Mouse (Mus musculus) macrophage (primary cell): ENCODE results near the gene Mvp. TPM values are rescaled to one million over a fixed set of nuclear protein-coding genes. Genes with fewer than 3 reads are reported as not detected.

ENCODE experiments used
- H3K27ac ChIP-seq: fragments of 350-480 bp; formaldehyde crosslinking; 2 replicates; pipeline ENCODE4 v1.9.0; 2021
- H3K36me3 ChIP-seq: fragments of 350-480 bp; formaldehyde crosslinking; 2 replicates; pipeline ENCODE4 v1.9.0; 2021; ENCODE audit errors: inconsistent target
- H3K4me3 ChIP-seq: fragments of 350-480 bp; formaldehyde crosslinking; 2 replicates; pipeline ENCODE4 v1.9.0; 2021; ENCODE audit errors: inconsistent target
- H3K79me2 ChIP-seq: fragments of 350-480 bp; formaldehyde crosslinking; 2 replicates; pipeline ENCODE4 v1.9.0; 2021; ENCODE audit errors: inconsistent target
- WGBS: methylation state at CpG from one replicate; pipeline ENCODE4 v1.1.7; 2026; ENCODE audit warnings: inconsistent platforms; ENCODE audit not compliant: missing documents; 5-methylcytosine and 5-hydroxymethylcytosine counted together
- polyA plus RNA-seq: library from polyadenylated mRNA; stranded (reverse); fragments of 250-400 nt; gene quantifications from 3 replicates; pipeline ENCODE4 v1.2.4, GENCODE M21; 2018; ENCODE audit warnings: inconsistent platforms

Mvp gene
- polyA plus RNA-seq, 1 experiment from 2014 or later, result 88.1 TPM

DNA sequence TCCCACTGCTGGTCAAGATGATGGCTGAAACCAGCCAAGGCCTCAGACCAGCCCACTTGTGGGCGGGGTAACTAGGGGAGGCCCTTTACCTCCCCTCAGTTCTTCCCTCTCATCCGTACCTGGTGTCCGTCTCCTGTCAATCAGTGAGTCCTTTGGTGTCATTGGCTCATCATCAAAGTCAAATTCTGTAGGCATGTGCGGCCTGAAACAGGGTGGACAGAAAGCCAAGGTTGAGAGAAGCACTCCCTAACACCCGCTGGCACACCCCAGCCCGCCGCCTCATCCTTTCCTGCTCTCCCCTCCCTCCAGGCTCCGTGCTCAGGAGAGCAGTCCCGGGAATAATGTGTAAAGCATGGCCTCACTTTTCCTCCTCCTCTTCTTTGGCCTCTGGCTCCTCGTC lies 1.7 kb upstream of the Mvp start:
- H3K4me3 ChIP-seq, result peak overlapping the region; percentile 88
- peak overlapping the region; percentile 93 for H3K27ac ChIP-seq
- 6% methylated on average over 10 of the region's 10 CpGs for WGBS
- H3K79me2 ChIP-seq, result peaks cover 50% of the 10 kb centered on the region
- no peaks in the 10 kb centered on the region for H3K36me3 ChIP-seq

DNA sequence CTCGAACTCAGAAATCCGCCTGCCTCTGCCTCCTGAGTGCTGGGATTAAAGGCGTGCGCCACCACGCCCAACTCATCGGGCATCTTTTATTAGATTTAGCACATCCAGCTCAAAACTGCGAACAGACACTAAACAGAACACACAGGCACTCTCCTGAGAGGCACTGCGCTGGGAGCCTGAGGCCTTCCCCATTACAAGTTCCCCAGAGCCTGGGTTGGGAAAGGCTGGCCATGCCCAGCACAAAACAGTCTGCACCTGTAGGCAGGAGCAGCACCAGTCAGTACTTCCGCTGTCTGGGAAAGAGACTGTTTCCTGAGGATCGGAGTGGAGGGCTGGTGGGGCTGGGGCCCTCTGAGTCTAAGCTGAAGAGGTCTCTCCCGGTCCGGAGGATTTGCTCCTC lies 572 bp upstream of the Mvp start:
- Histone ChIP-seq H3K4me3 (peak overlapping the region; percentile 88; the same call in 1 of the 2 replicates), H3K27ac (peak overlapping the region; percentile 93; the same call in 1 of the 2 replicates), H3K36me3 (no peaks in the 10 kb centered on the region), H3K79me2 (peaks cover 60% of the 10 kb centered on the region)
- WGBS, result 95% methylated on average over 12 of the region's 12 CpGs

DNA sequence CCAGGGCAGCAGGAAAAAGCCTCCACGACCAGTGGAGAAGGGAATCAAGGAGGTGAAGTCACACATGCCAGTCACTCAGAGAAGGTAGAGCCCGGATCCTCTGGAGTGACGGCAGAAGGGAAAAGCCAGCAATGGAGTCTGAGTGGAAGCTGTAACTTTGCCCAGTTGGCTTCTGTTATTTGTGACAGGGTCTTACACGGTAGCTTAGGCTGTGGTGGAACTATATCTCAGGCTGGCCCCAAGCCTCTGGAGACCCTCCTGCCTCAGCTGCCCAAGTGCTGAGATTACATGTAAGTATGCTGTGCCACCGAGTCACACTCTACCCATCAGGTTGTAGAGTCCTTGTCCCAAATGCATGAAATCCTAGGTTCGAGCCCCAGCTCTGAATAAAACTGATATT lies 1.0 kb downstream of the Mvp start:
- Histone ChIP-seq H3K79me2 (peaks cover 77% of the 10 kb centered on the region), H3K36me3 (no peaks in the 10 kb centered on the region), H3K27ac (peak overlapping the region; percentile 93), H3K4me3 (peak overlapping the region; percentile 88)
- 87% methylated on average over 6 of the region's 6 CpGs for WGBS

DNA sequence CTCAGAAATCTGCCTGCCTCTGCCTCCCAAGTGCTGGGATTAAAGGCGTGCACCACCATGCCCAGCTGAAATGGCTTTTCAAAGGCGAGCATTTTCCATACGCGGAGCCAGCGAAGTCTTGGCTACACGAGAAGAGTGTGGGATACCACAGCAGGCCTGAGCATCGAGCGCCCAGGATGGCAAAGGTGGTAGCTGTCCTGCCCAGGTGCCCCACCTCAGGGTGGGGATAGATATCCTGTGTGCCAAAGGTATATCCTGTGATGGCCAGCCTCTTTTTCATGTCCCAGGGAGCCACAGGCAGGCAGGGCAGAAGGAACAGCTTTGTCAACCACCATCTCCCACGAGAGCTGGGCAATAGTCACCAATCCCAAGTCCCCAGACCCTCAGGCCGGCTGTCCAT lies 1.6 kb downstream of the Mvp start:
- 96% methylated on average over 10 of the region's 10 CpGs for WGBS
- peaks cover 82% of the 10 kb centered on the region for H3K79me2 ChIP-seq
- H3K4me3 ChIP-seq, result 0 out of 2 replicates have a peak overlapping the region, but pooled peaks have one; percentile 88
- 0 out of 2 replicates have a peak overlapping the region, but pooled peaks have one; percentile 93 for H3K27ac ChIP-seq
- no peaks in the 10 kb centered on the region for H3K36me3 ChIP-seq

DNA sequence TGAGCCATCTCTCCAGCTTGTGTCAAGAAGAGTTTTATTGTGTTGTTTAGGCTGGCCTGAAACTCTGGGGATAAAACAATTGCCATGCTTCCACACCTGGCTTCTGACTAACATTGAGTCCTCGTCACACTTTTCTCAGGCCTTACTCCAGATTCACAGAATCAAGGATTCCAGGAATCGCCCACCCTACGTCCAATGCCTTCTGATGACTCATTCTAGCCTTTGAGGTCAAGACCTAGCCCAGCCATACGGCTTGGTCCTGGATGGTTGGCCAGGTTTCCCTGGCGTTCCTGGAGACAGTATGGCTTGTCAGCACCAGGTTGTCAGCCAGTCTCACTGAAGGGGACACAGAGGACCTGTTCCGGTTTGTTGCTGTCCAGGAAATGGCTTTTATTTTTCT lies 2.0 kb downstream of the Mvp start:
- Histone ChIP-seq H3K36me3 (no peaks in the 10 kb centered on the region), H3K4me3 (no peak overlapping the region), H3K27ac (no peak overlapping the region), H3K79me2 (peaks cover 87% of the 10 kb centered on the region)
- WGBS, result 97% methylated on average over 6 of the region's 6 CpGs

DNA sequence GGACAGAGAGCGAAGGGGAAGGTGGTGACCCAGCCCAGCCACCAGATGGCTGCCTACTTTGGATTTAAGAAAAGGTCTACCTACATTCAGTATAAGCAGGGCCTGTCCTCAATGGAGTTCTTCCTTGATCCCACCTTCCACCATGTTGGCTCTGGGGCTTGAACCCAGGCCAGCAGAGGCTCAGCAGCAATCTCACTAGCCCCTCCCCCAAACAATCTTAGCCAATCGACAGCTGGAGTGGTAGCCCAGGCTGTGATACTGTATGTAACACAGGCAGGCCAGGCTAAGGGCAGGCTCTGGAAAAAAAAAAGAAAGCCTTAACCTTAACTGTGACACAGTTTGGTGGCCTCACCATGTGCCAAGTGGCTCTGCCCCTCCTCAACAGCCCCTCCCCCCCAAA lies 2.7 kb downstream of the Mvp start:
- no peak overlapping the region for H3K27ac ChIP-seq

DNA sequence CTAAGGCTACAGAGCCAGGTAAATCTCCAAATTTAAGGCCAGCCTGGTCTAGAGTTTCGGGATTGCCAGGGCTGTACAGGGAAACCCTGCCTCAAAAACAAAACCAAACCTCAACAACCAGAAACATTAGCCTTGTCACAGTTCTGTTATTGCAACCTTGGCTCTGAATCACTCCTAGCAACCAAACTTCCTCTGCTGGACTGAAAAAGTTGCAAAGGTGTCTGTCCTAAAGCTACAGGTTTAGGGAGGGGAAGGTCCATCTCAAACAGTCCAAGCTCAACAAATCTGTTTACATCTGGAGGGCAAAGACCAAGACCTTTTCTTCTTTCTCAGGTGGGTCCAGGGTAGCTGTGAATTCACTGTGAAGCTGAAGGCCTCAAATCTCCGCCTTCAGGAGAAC lies 3.4 kb downstream of the Mvp start:
- Histone ChIP-seq H3K27ac (peak overlapping the region; percentile 19), H3K79me2 (peaks cover 100% of the 10 kb centered on the region), H3K36me3 (no peaks in the 10 kb centered on the region), H3K4me3 (no peak overlapping the region)
- WGBS, result 79% methylated on average over 2 of the region's 2 CpGs

More for the DNA sequence above, 2.7 kb downstream of the Mvp start:
- H3K4me3 ChIP-seq, result no peak overlapping the region
- H3K36me3 ChIP-seq, result no peaks in the 10 kb centered on the region
- WGBS, result 80% methylated on average over 2 of the region's 2 CpGs
- H3K79me2 ChIP-seq, result peaks cover 93% of the 10 kb centered on the region

DNA sequence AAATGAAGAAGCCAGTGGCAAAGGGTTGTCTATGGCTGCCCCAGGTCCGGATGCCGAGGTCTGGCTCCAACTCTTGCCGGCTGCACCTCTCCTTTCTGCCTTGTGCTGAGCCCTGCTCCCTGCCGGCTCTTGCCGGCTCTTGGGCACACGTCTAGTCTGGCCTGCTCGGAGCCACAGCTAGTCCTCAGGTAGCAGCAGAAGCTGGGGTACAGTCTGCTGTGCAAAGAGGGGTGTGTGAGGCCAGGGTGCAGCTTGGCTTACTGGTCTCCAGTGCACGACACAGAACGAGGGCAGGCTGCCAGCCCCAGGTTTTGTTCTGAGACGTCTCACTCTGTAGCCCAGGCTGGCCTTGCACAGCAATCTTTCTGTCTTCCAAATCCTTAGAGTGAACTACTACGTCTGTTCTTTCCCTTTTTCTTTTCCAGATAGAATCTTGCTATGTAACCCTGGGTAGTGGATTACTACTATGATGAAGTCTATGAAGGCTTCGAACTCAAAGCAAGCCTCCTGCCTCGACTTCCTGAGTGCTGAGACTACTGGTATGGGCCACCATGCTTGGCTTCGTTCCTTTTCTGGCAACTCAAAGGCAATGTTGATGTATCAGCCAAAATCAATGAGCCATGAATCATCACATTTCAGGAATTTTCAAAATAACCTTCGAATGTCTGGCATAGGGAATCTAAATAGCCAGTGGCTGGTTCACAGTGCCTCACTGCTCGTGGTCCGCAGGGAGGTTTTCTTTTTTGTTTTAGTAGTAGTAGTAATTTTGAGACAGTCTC lies 4.9 kb downstream of the Mvp start:
- peak overlapping the region; percentile 93 for H3K27ac ChIP-seq
- H3K4me3 ChIP-seq, result no peak overlapping the region
- H3K36me3 ChIP-seq, result no peaks in the 10 kb centered on the region
- peaks cover 100% of the 10 kb centered on the region for H3K79me2 ChIP-seq
- 70% methylated on average over 17 of the region's 17 CpGs for WGBS

DNA sequence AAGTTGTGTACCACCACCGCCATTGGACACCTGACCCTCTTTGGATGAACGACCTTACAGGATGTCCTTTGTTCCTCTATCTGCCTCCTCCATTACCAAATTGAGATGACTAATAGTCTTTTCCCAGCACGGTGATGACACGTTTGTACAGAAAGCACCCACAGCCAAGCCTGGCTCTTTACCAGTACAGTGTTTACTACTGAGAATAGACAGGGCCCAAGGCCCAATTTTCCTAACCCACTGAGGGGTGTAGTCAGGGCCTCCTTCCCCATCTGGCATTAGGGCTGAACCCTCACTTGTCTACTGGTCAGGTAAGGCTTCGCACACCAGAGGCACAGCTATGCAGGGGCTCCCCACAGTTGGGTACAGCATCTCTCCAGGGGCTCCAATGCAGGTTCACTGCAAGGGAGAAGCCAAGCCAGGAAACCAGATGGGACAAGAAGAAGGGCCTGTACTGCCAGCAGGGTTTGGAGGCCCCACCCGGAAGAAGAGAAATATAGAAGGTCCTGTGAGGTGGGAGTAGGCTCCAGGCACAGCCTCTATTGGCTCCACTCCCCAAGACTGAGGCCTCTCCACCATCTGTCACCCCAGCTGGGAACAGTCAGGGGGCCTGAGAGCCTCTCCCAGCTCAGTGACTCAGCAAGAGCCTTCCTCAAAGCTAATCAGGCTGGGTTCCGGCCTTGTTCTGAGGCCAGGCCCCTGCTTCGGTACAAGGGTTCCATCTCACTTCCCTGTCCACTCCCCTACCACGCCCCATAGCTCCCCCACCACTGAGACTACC lies 6.0 kb downstream of the Mvp start:
- Histone ChIP-seq H3K36me3 (no peaks in the 10 kb centered on the region), H3K4me3 (peak overlapping the region; percentile 4; the same call in 1 of the 2 replicates), H3K27ac (peak overlapping the region; percentile 93), H3K79me2 (peaks cover 100% of the 10 kb centered on the region)
- WGBS, result 15% methylated on average over 8 of the region's 9 CpGs

DNA sequence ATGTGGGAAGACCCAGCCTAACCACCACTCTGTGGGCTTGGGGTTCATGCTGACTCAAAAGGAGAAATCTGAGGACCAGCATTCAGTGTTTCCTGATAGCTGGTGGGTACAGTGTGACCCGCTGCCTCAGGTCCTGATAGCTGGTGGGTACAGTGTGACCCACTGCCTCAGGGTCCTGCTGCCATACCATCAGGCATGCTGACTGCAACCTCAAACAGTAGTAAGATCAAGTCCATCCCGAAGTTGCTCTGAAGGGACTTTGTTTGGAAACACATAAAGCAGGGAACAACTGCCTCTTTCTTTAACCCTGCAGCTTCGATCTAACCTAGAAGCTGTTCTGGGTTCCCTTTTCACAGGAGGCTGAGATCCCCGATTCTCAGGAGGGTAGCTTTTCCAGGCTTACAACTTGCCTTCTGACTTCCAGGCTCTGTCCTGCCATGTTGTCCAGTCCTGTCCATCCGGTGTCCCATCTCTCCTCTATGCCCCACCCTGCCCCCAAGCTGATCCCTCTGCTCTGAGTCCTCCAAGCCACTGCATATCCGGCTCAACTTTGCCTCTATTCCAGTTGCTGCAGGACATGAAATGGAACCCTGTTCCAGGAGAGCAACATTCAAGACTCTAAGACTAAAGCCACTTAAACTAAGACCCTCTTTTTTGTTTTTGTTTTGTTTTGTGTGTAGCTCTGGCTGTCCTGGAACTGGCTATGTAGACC lies 7.0 kb downstream of the Mvp start:
- WGBS, result 91% methylated on average over 6 of the region's 6 CpGs
- Histone ChIP-seq H3K4me3 (no peak overlapping the region), H3K27ac (peak overlapping the region; percentile 93; the same call in 1 of the 2 replicates), H3K79me2 (peaks cover 100% of the 10 kb centered on the region), H3K36me3 (no peaks in the 10 kb centered on the region)

DNA sequence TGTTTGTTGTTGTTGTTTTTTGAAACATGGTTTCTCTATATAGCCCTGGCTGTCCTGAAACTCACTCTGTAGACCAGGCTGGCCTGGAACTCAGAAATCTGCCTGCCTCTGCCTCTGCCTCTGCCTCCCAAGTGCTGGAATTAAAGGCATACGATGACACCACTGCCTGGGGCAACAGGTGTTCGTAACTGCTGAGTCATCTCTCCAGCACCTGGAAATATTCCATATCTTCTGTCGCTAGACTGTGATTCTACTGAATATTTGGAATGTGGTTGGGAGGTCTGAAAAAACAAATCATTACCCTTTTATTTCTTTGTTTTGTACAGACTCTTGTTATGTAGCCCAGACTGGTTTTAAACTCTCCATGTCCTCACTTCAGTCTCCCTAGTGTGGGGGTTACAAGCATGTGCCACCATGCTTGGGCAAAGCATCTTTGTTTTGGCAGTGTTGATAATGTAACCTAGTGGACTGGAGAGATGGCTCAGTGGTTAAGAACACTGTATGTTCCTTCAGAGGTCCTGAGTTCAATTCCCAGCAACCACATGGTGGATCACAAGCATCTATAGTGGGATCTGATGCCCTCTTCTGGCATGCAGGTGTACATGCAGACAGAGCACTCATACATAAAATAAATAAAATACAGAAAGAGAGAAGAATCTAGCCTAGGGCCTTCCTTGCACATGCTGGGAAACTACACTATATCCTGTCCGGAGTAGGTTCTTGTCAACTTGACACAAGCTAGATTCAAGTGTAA lies 10.1 kb downstream of the Mvp start:
- no peak overlapping the region for H3K4me3 ChIP-seq
- H3K79me2 ChIP-seq, result peaks cover 71% of the 10 kb centered on the region
- H3K36me3 ChIP-seq, result peaks cover 23% of the 10 kb centered on the region
- WGBS, result 88% methylated on average over 4 of the region's 4 CpGs
- no peak overlapping the region for H3K27ac ChIP-seq

DNA sequence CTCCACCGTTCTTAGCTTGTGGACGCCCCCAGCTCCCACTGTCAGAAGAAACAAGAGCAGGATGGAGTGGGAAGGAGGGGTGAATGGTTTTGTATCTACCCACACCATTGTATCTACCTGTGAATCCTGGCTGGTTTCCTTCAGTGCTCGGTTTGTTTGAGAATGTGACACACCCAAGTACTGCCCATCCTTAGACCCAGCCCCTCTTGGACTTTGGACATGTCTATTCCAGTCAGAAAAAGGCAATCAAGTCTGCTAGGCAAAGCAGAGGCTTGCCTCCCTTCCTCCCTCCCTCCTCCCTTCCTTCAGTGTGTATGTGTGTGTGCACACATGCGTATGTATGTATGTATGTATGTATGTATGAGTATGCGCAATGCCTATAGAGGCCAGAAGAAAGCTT lies 10.8 kb downstream of the Mvp start:
- 96% methylated on average over 5 of the region's 5 CpGs for WGBS

DNA sequence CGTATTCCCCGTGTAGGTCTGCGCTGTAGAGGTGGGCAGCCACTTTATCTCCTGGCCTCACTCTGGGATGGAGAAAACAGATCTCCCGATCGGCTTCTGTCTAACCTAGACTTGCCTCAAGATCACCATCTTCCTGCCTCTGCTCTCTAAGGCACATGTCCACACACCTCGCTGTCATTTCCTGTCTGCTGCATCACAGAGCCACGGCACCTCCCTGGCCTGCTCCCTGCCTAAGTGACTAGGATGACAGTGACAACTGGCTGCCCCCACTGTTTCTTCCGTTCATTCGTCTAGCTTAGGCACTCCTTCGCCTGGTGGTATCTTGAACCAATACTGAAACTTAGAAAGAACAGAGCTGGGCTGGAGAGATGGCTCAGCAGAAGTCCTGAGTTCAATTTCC lies 14.9 kb downstream of the Mvp start:
- WGBS, result 79% methylated on average over 10 of the region's 10 CpGs
- no peak overlapping the region for H3K4me3 ChIP-seq
- H3K36me3 ChIP-seq, result peaks cover 67% of the 10 kb centered on the region

More for the DNA sequence above, 10.8 kb downstream of the Mvp start:
- H3K4me3 ChIP-seq, result no peak overlapping the region
- peaks cover 64% of the 10 kb centered on the region for H3K79me2 ChIP-seq
- peaks cover 30% of the 10 kb centered on the region for H3K36me3 ChIP-seq
- H3K27ac ChIP-seq, result no peak overlapping the region

DNA sequence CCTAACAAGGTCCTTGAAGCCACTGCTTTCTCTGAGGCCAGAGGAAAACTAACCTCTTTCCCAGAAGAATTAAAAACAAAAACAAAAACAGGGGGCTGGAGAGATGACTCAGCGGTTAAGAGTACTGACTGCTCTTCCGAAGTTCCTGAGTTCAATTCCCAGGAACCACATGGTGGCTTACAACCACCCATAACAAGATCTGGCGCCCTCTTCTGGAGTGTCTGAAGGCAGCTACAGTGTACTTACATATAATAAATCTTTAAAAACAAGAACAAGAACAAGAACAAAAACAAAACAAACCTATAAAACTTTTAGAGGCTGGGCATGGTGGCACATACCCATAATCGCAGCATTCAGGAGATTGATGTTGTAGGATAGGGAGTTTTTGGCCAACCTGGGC lies 18.0 kb downstream of the Mvp start:
- WGBS, result 89% methylated on average over 4 of the region's 4 CpGs
- H3K27ac ChIP-seq, result no peak overlapping the region
- H3K79me2 ChIP-seq, result no peaks in the 10 kb centered on the region
- H3K4me3 ChIP-seq, result no peak overlapping the region
- H3K36me3 ChIP-seq, result peaks cover 91% of the 10 kb centered on the region

More for the DNA sequence above, 14.9 kb downstream of the Mvp start:
- Histone ChIP-seq H3K27ac (no peak overlapping the region), H3K79me2 (peaks cover 24% of the 10 kb centered on the region)
